Mouse (Mus musculus) heart, adult 8-10 months (tissue): Measurements from ENCODE around the gene Cacna1e. TPM values are rescaled to one million over a fixed set of nuclear protein-coding genes. Genes with fewer than 3 reads are reported as not detected.

ENCODE experiments used
- DNase-seq: peaks from one replicate; pipeline ENCODE4 v3.0.0; 2022; ENCODE audit warnings: low spot score
- total RNA-seq, 4 experiments: library from RNA; stranded (reverse); gene quantifications; 2 replicates each; pipeline ENCODE4 v1.2.4; 2022

Cacna1e gene
- total RNA-seq, 4 experiments from 2014 or later: 0.20 to 0.34 (median 0.25) TPM

DNA sequence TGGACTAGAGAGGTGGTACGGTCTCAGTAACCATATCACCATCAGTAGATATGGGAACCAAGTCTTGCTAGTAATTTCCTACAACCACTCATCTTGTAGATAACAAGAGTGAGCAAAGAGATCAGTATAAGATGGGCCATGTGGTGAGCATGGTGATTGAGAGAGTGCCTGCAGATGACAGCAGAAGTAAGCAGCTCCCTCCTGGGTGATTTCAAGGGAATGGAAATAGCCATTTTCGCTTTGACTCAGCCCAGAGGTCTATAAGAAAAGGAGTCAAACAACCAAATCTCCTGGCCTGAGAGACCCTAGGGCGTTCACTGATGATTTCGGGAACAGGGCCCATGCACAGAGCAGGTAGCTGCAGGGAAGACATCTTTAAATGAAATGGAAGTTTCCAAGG is 45.0 kb downstream of the Cacna1e start:
- no peak for DNase-seq

DNA sequence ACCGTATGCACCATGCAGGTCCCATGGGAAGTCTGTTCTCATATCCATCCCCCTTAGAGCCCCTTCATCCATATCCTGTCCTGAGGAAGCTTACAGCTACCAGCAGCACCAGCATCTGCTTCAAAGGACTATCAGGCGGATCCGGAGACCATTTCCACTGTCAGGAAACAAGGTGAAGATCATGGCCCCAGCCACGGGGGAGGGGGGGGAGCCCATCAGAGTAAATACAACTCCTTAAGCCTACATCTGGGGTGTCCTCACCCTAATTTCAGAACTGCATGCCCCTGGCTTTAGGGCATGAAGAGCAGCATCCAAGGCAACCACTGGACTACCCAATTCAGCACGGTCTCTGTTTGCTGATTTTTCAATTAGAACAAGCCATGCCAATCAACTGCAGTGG is 47.8 kb downstream of the Cacna1e start:
- DNase-seq: no peak

- DNase-seq: no peak
These were observed 52.1 kb downstream of the Cacna1e start for GRCm38 (mm10) chr1:154832168-154832539.

GRCm38 (mm10) chr1:154831269-154832167 is 52.8 kb downstream of the Cacna1e start:
- no peak for DNase-seq

DNA sequence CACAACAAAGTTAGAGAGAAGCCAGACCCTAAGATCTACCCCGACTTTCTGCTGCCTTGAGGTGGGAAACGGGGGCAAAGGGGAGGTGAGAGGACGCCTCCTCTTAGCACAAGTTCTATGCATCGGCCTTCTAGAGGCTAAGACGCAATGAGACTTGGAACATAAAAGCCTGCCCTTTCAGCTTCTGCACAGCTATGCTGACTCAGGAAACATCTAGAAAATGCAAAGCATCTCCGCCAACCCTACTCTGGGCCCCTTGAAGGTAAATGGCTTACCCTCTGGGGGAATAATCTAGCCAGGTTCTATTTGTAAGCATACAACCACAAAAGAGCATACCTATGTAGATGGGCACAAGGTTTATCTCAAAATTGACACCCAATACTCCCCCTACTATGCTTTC is 54.2 kb downstream of the Cacna1e start:
- DNase-seq: no peak

GRCm38 (mm10) chr1:154823098-154823497 is 61.2 kb downstream of the Cacna1e start:
- no peak for DNase-seq

DNA sequence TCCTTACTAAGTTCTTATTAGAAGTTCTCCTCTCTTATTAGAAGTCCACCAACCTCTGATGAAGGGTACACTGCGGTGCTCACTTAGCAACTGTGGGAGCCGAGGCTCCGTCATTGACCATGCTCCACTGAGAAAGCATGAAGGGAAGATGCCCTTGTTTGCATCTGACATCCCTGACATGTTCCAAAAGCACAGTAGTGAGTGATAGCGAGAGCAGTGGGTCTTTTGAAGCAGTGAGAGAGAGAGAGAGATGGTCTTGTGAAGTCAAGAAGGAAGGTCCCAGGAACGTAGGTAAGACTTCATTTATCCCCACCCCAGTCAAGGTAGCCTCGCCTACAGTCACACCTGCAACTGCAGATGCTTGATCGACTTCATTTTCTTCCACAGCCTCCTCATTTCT is 63.9 kb downstream of the Cacna1e start:
- DNase-seq: no peak

DNA sequence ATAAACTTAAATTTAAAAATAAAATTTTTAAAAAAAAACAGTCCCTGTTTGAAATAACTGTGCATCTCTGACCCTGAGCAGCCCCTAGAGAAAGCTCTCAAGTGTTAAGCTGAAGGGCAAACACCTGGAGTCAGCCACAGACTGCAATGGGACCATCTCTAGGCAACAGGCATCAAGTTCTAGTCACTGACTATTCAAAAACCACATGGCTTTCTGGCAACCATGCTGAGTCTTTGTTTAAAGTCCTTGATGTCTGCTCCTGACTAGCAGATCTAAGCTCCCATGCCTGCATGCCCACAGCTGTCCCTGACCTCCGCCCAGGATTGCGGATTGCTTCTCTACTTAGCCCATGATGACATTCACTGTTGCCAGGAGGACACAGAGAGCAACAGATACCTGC is 64.3 kb downstream of the Cacna1e start:
- no peak for DNase-seq

DNA sequence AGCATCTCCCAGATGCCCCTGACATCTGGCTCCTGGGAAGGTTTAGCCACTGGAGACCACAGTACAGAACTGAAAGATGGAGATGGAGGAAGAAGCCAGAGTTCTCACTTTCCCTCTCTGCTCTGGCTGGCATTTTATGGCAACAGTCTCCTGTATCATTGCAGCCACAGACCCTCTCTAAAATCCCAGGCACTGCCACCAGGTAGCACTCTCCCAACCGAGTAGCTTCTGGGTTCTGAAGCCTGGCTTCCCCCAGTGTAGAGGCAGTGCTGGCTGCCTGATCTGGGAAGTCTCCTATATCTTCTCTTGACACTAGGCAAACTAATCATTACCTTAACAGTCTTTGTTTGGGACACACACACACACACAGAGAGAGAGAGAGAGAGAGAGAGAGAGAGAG is 65.6 kb downstream of the Cacna1e start:
- DNase-seq: no peak

DNA sequence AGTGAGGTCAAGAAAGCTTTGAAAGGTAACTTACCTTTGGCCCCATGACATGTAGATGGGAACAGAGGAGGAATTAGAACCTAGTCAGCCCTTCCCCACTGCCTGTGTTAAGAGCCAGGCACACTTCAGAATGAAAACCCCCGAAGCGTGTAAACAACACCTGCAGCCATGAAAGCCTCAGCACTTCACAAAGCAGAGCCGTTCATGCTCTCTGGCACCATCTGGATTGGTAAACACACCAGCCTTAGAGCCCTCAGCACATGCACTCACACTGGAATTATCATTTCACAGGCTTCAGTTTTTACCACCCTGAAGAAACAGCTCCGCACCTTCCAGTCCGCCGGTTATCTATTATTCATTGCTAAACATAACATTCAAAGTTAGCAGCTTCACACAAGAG is 67.5 kb downstream of the Cacna1e start:
- DNase-seq: no peak

- DNase-seq: no peak
These were observed 68.0 kb downstream of the Cacna1e start for GRCm38 (mm10) chr1:154816267-154816666.

GRCm38 (mm10) chr1:154805742-154806141 is 78.6 kb downstream of the Cacna1e start:
- DNase-seq: no peak

DNA sequence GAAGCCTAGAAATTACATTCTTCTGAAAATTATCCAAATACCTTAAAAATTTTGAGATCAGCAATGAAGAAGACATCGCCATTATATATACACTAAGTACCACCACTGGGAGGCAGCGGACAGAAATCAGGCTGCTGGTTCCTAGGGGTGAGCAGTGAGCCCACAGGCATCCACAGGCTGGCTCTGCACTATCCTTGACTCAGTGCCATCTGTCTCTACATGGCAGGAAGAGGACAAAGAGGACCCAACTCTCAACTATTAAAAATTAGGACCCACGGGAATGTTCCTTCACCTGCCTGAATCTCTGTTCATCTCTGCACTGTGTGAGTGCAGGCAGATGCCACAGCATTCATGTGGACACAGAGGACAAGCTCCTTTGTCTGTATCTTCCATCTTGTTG is 79.3 kb downstream of the Cacna1e start:
- no peak for DNase-seq

DNA sequence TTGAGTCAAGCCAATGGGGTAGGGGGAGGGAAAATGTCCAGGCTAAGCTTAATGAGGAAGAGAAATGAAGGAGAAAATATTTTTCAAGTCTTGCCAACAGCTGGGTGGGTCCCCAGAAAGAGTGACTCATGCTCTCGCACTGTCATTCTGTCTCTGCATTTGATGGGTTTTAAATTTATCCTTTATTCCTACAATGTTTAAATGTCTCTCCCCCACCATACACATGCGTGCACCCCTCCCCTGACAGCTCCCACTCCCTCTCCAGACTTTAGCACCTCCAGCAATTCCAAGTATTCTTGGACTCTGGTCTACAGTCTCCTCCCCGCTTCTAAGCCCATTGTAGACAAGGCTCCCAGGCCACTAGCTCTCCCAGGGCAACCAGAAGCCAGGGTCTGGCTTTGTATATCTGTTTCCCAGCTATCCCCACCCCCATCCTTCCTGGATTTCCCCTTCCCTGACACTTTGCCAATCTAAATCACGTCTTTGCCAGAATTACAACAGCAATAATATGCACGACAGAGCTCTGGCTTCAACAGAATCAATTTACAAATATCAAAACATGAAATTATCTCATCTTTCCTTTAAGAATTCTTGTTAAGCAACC is 81.9 kb downstream of the Cacna1e start:
- no peak for DNase-seq

- no peak for DNase-seq
These were observed 85.0 kb downstream of the Cacna1e start for GRCm38 (mm10) chr1:154799257-154799656.

GRCm38 (mm10) chr1:154798771-154799170 is 85.5 kb downstream of the Cacna1e start:
- DNase-seq: no peak

DNA sequence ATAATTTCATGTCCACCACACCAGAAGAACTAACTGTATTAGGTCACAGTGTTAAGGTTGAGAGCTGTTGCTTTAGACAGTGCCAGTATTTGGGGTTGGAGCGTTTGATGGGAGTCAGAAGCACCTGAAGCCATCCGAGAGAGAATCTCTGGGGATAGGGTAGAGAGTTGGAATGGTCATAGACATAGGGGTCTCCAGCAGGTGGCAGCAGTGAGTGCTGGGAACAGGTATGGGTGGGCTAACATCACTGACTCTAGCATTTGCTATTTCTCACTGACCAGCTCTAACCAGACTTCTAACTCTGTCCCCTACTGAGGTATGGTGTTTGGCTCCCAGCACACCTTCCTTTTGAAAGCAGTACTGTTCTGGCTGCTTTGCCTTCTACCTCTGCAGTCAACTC is 87.6 kb downstream of the Cacna1e start:
- DNase-seq: no peak

DNA sequence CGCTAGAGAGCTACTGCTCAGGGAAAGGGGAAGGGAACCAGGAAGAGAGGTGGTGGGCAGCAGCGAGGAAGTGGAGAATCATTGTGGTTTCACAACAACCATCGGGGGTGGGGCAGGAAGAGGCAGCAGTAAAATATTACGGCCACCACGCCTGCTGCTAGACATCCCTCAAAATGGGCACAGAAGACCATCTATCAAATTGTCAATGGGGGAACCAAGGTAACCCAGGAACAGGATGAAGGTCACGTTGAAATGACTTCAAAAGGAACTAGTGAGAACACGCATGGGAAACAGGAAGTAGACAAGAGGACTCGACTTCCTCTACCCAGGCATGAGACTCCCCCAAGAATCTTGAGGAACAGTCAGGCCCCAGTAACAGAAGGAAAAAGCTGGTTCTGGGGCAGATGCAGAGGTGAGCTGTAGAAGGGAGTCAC is 89.8 kb downstream of the Cacna1e start:
- no peak for DNase-seq

- DNase-seq: no peak
These were observed 92.6 kb downstream of the Cacna1e start for GRCm38 (mm10) chr1:154791544-154792174.

GRCm38 (mm10) chr1:154788491-154788890 is 95.8 kb downstream of the Cacna1e start:
- DNase-seq: no peak

- DNase-seq: peak; percentile 53
These were observed 96.2 kb downstream of the Cacna1e start for GRCm38 (mm10) chr1:154788069-154788468.

GRCm38 (mm10) chr1:154787418-154787817 is 96.9 kb downstream of the Cacna1e start:
- no peak for DNase-seq

DNA sequence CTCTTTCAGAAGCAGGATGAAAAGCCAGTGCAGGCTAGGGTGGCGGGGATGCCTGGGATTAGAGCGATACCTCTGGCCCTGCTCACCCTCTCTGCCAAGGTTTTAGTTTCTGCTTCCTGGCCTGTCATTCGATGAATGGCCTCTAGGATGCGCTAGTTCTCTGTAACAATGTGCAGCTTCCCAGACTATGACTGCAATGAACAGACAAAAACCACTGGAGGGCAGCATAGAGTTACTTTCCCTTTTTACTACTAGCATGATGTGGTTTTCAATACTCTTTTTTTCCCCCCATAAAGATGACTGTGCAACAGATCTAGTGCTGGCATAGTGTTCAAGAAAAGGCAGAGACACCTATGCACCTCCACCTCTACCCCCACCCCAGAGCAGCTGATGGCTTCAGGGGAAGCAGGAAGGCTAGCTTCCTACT is 98.0 kb downstream of the Cacna1e start:
- DNase-seq: peak; percentile 84
